Mouse (Mus musculus) midbrain, embryonic 16.5 days (tissue): ENCODE measurements around the gene Selenot. TPM values are rescaled to one million over a fixed set of nuclear protein-coding genes. Genes with fewer than 3 reads are reported as not detected.
"Not testable (repeated sequence)": the region's sequence is repeated elsewhere in the genome, so short reads cannot be mapped to it uniquely, and the experiment has no call there.

Source experiments
- ATAC-seq: fragments of 200-750 bp; cut with Nextera tagmentation; 2 replicates; pipeline ENCODE4 v1.8.0; 2017; ENCODE audit warnings: moderate TSS enrichment
- H3K27ac ChIP-seq: fragments of 300-500 bp; sonication (generic); 2 replicates; pipeline ENCODE4 v1.5.1; 2014; ENCODE audit warnings: mild to moderate bottlenecking, low read length, mixed read lengths
- H3K27me3 ChIP-seq: fragments of 300-500 bp; sonication (generic); 2 replicates; pipeline ENCODE4 v1.6.1; 2014; ENCODE audit warnings: low read depth, low read length, mixed read lengths; ENCODE audit not compliant: control insufficient read depth, insufficient read depth
- H3K36me3 ChIP-seq: fragments of 300-500 bp; sonication (generic); 2 replicates; pipeline ENCODE4 v1.6.1; 2014; ENCODE audit warnings: mild to moderate bottlenecking, low read length, moderate library complexity, mixed read lengths; ENCODE audit not compliant: control insufficient read depth, insufficient read depth
- H3K4me1 ChIP-seq: fragments of 300-500 bp; sonication (generic); 2 replicates; pipeline ENCODE4 v1.6.1; 2014; ENCODE audit warnings: mild to moderate bottlenecking, low read length, mixed read lengths; ENCODE audit not compliant: control insufficient read depth, insufficient read depth
- H3K4me2 ChIP-seq: fragments of 300-500 bp; sonication (generic); 2 replicates; pipeline ENCODE4 v1.6.1; 2014; ENCODE audit warnings: mild to moderate bottlenecking, low read length, mixed read lengths
- H3K4me3 ChIP-seq: fragments of 300-500 bp; sonication (generic); 2 replicates; pipeline ENCODE4 v1.5.1; 2014; ENCODE audit warnings: low read depth, mild to moderate bottlenecking, low read length, moderate library complexity, mixed read lengths
- H3K9ac ChIP-seq: fragments of 300-500 bp; sonication (generic); 2 replicates; pipeline ENCODE4 v1.6.1; 2014; ENCODE audit warnings: low read depth, low read length, mixed read lengths
- H3K9me3 ChIP-seq: fragments of 300-500 bp; sonication (generic); replicated peaks from 2 replicates; pipeline ENCODE4 v1.6.1; 2014; ENCODE audit warnings: mild to moderate bottlenecking, low read length, mixed read lengths; ENCODE audit not compliant: control insufficient read depth, poor library complexity, severe bottlenecking
- WGBS: fragments of 180-500 bp; shearing (Covaris S2); extraction: QIAGEN DNeasy Blood & Tissue Kit; methylation state at CpG from one replicate; pipeline ENCODE4 v1.1.7; 2014; 5-methylcytosine and 5-hydroxymethylcytosine counted together
- polyA plus RNA-seq: library from polyadenylated mRNA; unstranded; fragments of >200 nt; fragmentation: Nextera tagmentation; extraction: Ambion mirVana; gene quantifications from 2 replicates; pipeline ENCODE4 v1.2.1, GENCODE M21; 2015

The Selenot gene
- polyA plus RNA-seq, 1 experiment from 2014 or later = 24.8 TPM

DNA sequence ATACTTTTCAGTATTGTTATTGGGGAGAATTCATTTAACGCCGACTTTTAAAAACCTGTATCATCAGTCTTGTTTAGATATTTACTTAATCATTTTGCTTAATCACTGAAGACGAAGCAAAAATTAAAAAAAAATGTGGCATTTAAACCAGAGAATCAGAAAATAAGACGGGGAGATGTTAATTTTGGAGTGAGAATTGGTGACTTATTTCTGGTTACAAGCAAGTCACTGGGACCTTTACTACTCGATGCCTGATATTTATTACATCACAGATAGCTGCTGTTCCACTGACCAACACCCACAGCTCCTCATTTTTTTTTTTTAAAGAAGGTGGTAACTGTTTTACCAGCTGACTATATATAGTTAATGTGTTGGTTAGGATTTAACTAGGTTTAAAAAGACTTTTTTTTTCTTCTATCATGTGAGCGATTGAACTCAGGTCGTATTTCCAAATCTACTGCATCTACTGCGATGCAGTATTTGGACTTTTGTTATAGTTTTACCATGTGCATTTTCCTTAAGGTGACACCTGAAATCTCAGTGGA, 1.1 kb downstream of the Selenot start:
- peaks cover 17% of the 10 kb centered on the region for H3K4me1 ChIP-seq
- ATAC-seq = no peak
- 16% methylated on average over 8 of the region's 8 CpGs for WGBS

DNA sequence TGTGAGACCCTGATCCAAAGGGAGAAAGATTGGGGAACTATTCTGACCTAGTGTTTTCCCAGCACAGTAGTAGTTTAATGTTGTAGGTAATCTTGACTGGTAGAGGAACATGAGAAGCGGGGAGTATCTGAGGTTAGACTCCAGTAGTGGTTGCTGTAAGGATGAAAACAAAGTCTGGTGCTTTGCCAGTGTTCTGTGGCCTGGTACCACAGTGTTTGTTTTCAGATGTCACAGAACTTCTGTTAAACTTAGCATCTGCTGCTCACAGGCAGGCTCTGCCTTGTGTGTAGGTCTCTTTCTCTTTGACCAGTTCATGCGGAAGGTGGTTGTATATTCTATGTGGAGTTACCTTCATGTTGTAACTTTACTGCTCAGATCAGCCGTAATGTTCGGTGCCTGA, 5.1 kb downstream of the Selenot start:
- Histone ChIP-seq H3K9me3 (no peaks in the 10 kb centered on the region), H3K4me3 (no peak overlapping the region), H3K36me3 (no peaks in the 10 kb centered on the region), H3K27ac (no peak overlapping the region), H3K4me1 (peaks cover 16% of the 10 kb centered on the region), H3K4me2 (no peak overlapping the region), H3K9ac (no peak overlapping the region), H3K27me3 (no peaks in the 10 kb centered on the region)
- no peak for ATAC-seq
- 96% methylated on average over 4 of the region's 4 CpGs for WGBS

More for the DNA sequence above, 1.1 kb downstream of the Selenot start:
- H3K27me3 ChIP-seq = no peaks in the 10 kb centered on the region
- H3K4me2 ChIP-seq = peak overlapping the region; percentile 70
- no peak overlapping the region; the same call in 1 of the 2 replicates for H3K27ac ChIP-seq
- H3K9ac ChIP-seq = peak overlapping the region; percentile 99
- H3K36me3 ChIP-seq = no peaks in the 10 kb centered on the region
- peak overlapping the region; percentile 93 for H3K4me3 ChIP-seq
- no peaks in the 10 kb centered on the region for H3K9me3 ChIP-seq

DNA sequence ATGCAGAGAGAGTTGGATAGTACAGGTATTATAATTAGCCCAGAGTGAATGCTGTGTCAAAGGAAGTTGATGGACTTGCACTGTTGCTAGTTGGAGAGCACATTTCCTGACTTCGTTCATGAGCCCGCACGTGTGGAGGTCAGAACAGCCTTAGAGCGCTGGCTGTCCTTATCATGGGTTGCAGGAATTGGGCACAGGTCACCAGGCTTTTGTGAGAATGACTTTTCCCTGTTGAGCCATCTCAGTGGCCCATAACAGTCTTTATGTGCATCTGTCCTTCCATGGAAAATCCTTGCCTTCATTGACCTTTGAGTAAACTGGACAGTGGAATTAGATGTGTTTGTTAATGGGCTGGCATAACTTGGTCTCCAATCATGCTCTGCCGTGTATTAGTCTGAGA, 5.9 kb downstream of the Selenot start:
- Histone ChIP-seq H3K9ac (no peak overlapping the region), H3K27ac (no peak overlapping the region), H3K4me1 (peaks cover 16% of the 10 kb centered on the region), H3K9me3 (no peaks in the 10 kb centered on the region), H3K4me2 (no peak overlapping the region), H3K27me3 (no peaks in the 10 kb centered on the region), H3K36me3 (no peaks in the 10 kb centered on the region), H3K4me3 (no peak overlapping the region)
- 90% methylated on average over 5 of the region's 5 CpGs for WGBS
- ATAC-seq = no peak

DNA sequence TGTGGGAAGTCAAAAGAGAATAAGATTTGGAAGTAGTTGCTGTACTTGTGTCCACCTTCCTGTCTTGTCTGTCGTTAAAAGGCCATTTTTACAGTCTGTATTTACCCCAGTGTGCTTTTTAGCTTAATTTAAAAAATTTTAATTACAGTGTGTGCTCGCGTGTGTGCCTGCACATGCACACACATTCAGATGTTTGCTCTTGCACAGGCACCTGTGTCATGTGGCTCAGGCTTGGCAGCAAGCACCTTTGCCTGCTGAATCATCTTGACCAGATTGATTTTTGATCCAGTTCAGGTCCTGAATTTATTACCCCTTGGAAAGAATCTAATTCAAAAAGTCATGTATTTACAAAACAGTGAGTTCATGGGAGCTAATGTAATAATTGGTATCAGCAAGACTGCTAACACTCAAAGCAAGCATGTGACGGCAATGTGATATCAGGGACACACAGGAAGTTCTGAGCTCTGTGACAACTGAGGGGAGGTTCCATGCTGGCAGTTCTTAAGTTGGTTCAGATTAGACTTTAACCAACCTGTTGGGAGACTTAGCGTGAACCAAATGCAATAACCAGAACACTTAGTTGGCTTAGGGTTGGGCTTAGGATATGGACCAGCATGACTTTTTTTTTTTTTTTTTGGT, 6.5 kb downstream of the Selenot start:
- Histone ChIP-seq H3K36me3 (no peaks in the 10 kb centered on the region), H3K9me3 (no peaks in the 10 kb centered on the region), H3K27ac (no peak overlapping the region), H3K27me3 (no peaks in the 10 kb centered on the region), H3K4me1 (peaks cover 12% of the 10 kb centered on the region), H3K4me3 (no peak overlapping the region), H3K4me2 (no peak overlapping the region), H3K9ac (no peak overlapping the region)
- no peak for ATAC-seq
- WGBS = 93% methylated on average over 5 of the region's 5 CpGs

DNA sequence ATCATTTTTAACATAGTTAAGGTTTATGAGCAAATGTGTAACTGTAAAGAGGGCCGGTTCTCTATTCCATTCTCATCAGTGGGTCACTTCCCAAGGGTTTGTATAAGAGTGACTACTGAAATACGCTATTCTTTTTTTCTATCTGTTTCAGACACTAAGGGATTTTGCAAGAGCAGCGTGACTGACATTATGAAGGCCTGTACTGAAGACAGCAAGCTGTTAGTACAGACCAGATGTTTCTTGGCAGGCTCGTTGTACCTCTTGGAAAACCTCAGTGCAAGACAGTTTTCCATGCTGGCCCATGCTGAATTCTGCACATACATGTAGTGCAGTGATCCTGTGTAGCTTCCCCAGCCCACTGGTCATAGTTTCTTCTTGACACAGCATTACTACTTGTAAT, 14.1 kb downstream of the Selenot start:
- not testable (repeated sequence) for H3K27me3 ChIP-seq, H3K9me3 ChIP-seq, H3K36me3 ChIP-seq, ATAC-seq, H3K4me3 ChIP-seq, H3K4me2 ChIP-seq, H3K4me1 ChIP-seq, H3K27ac ChIP-seq, H3K9ac ChIP-seq
- WGBS = 90% methylated on average over 4 of the region's 4 CpGs

DNA sequence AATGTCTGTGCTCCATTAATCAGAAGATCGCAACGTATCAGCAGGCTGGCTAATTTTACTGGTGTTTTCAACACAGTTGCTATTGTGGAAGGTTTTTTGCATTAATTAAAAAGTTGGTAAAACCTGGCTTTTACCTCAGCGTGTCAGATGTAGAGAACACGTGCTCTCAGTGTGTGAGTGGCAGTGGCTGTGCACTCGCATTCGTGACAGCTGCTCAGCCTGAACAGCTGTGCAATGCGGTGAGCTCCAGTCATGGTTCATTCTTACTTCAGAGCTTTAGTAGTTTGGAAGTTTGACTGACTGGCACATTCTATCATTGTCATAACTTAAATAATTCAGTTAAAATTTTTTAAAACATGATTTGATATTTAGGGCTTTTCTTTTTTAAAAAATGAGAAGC, 16.2 kb downstream of the Selenot start:
- H3K9me3 ChIP-seq, H3K27me3 ChIP-seq, H3K4me3 ChIP-seq, H3K27ac ChIP-seq, H3K36me3 ChIP-seq, H3K9ac ChIP-seq, ATAC-seq, H3K4me2 ChIP-seq, H3K4me1 ChIP-seq: not testable (repeated sequence)
- 81% methylated on average over 7 of the region's 7 CpGs for WGBS

DNA sequence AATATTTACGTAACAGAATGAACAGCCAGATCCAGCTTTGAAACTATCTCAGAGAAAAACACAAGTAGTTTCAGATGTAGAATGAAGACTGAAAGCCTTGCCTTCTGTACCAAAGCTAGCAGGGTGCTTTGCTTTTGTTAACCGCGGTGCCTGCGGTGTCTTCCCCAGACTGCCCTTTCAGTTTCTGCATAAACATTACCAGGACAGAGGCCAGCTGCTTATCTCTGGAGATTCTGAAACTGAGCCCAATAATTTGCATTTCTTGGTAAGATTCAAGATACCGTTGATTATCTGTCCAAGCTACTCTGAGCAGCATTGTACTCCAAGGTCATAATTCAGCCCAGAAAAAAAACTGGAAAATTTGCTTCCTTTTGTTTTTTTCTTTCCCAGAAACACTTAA, 17.2 kb downstream of the Selenot start:
- no peak overlapping the region for H3K4me3 ChIP-seq
- no peaks in the 10 kb centered on the region for H3K27me3 ChIP-seq
- H3K4me2 ChIP-seq = no peak overlapping the region
- H3K9ac ChIP-seq = no peak overlapping the region
- no peaks in the 10 kb centered on the region for H3K4me1 ChIP-seq
- 22% methylated on average over 5 of the region's 5 CpGs for WGBS
- H3K27ac ChIP-seq = no peak overlapping the region
- H3K36me3 ChIP-seq = peaks cover 8% of the 10 kb centered on the region
- ATAC-seq = no peak
- H3K9me3 ChIP-seq = no peaks in the 10 kb centered on the region

DNA sequence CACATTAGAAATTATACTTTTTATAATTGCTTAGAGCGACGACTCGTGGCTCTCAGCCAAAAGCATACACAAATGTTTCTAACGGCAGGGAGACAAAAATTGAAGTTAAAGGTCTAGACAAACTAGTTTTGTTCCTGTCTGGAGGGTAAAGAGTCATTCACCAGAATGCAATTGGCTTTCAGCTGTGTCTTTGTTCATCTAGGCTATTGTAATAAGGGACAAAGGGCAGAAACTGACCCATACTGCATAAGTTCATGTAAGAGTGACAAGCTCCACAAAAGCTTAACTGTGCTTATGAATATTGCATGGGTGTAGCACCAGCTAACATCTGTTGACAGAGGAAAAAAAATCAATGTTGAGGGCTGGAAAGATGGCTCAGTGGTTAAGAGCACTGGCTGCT, 32.1 kb downstream of the Selenot start:
- Histone ChIP-seq H3K9me3 (no peaks in the 10 kb centered on the region), H3K36me3 (no peaks in the 10 kb centered on the region), H3K4me2 (no peak overlapping the region), H3K27ac (no peak overlapping the region), H3K4me1 (no peaks in the 10 kb centered on the region), H3K27me3 (no peaks in the 10 kb centered on the region), H3K4me3 (no peak overlapping the region), H3K9ac (no peak overlapping the region)
- ATAC-seq = no peak
- 52% methylated on average over 4 of the region's 4 CpGs for WGBS

DNA sequence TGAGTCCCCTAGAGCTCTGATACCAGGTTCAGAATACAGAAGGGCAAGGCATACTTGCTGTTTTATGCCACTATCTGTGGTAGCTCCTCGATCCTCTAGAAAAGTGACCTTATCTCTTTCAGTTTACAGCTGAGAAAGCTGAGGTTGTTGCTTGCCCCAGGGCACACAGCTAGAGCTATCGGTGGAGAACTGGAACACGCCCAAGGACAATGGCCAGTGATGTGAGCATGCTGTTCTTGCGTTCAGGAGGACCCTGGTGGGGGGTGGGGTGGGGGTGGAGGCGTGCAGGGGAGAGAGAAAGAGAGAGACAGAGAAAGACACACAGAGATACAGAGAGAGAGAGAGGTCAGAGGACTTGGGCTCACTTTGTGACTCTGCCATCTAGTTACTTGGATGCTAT, 33.5 kb downstream of the Selenot start:
- H3K4me2 ChIP-seq = no peak overlapping the region
- no peak overlapping the region for H3K27ac ChIP-seq
- no peaks in the 10 kb centered on the region for H3K4me1 ChIP-seq
- 80% methylated on average over 5 of the region's 5 CpGs for WGBS
- H3K9ac ChIP-seq = no peak overlapping the region
- ATAC-seq = no peak
- no peaks in the 10 kb centered on the region for H3K9me3 ChIP-seq
- H3K4me3 ChIP-seq = no peak overlapping the region
- H3K36me3 ChIP-seq = no peaks in the 10 kb centered on the region
- H3K27me3 ChIP-seq = no peaks in the 10 kb centered on the region
